Mouse (Mus musculus): ENCODE data around the gene Dusp6.
A peak's percentile ranks its signal among the peaks of the same experiment; 100 is the strongest.
"Not testable (repeated sequence)": the region's sequence is repeated elsewhere in the genome, so short reads cannot be mapped to it uniquely, and the experiment has no call there.

Dusp6 gene

DNA sequence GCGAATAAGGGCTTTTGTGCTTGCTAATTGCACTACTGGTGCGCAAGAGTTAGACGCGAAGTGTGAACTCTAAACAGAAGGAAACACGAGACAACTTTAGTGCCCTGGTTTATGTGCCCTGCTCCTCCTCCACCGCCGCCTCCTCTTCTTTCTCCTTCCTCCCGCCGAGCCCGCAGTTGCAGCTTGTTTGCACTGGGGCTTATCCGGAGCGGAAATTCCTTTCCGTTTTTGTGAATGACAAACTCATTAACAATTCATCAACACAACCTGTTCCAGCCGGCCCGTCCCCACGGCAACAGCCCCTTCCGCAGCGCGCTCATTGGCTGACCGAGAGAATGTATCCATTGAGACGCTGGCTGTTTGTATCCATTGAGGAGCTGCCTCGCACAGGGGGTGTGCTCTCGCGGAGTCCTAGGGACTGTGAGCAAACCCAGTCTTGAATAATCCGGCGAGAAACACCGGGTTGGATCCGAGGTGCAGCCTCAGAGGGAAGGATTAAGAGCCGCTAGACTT lies at the start of gene Dusp6:
Gene Dusp6, plus strand, starts transcription at position 365 of the 513 bp plus-strand sequence.
- DNase-seq = peak; percentile 98

GRCm38 (mm10) chr10:99214421-99215299 lies 48.4 kb upstream of the Dusp6 start:
- no peak for DNase-seq

GRCm38 (mm10) chr10:99216570-99216969 lies 46.5 kb upstream of the Dusp6 start:
- not testable (repeated sequence) for DNase-seq

DNA sequence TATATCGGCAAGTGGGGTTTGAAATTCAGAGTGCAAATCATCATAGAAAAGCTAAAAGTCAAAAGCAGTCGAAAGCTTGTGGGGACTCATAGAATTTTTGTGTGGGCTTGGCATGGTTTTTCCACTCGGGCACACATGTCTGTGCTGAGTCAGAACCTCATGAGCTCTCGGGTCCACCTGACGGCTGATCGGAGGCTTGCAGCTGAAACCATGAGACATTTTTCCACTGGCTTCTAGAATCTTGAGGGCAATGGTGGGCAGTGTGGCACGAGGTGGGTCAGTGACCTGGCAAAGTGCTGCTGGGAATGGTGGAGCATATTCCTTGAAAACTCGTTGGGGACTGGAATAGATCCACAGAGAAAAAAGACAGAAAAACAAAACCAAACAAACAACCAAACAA lies 41.5 kb upstream of the Dusp6 start:
- DNase-seq = no peak

- no peak for DNase-seq
These were observed 40.3 kb upstream of the Dusp6 start for GRCm38 (mm10) chr10:99222726-99223125.

GRCm38 (mm10) chr10:99224218-99224617 lies 38.8 kb upstream of the Dusp6 start:
- peak; percentile 31 for DNase-seq

- DNase-seq = no peak
These were observed 36.2 kb upstream of the Dusp6 start for GRCm38 (mm10) chr10:99226782-99227181.

GRCm38 (mm10) chr10:99227968-99228864 lies 34.8 kb upstream of the Dusp6 start:
- peak; percentile 23 for DNase-seq

DNA sequence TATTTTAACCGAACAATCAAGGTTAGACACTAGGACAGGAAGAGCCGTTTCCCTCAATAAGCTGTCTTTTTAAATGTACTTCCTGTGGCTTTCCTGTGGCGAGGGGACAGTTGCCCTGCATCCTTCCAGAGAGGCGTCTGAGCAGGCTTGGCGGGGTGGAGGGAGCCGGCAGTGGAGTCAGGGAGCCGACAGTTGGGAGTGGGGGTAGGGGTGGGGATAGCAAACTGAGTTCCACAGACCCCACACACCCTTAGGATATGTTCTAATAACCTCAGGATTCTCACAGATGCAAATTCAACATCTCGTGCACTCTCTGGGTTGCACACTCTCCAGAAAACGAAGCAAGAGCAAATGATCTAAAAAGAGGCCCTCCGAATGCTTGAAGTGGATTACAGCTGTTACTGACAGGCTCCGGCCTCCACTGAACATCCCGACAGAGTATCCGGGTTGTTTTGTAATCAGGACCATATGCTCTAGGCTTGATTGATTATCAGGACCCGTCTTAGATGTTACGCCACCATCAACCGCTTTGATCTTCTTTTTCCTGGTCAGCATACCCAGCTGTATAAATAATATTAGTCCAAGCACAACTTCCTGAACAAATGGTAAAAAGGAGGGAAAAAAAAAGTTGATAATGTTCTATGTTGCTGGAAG lies 33.9 kb upstream of the Dusp6 start:
- peak; percentile 59 for DNase-seq

GRCm38 (mm10) chr10:99232518-99233227 lies 30.4 kb upstream of the Dusp6 start:
- DNase-seq = peak; percentile 22

GRCm38 (mm10) chr10:99234336-99234735 lies 28.7 kb upstream of the Dusp6 start:
- DNase-seq = no peak

DNA sequence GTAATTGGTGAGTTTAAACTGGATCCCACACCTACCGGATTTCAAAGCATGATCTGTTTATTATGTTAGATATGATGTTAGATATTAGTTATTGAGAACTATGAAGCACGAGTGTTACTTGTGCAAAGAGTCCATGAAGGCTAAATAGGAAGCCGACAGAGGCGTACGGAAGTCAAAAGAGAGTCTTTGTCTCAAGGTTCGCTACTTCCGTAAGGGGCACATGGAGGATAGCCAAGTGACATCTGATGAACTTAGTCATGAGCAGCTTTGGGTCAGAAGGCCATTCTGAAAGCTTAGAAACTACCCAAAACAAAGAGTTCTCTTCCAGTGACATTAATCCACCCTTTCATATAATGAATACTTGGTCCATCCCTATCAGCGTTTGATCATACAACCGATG lies 27.9 kb upstream of the Dusp6 start:
- no peak for DNase-seq

DNA sequence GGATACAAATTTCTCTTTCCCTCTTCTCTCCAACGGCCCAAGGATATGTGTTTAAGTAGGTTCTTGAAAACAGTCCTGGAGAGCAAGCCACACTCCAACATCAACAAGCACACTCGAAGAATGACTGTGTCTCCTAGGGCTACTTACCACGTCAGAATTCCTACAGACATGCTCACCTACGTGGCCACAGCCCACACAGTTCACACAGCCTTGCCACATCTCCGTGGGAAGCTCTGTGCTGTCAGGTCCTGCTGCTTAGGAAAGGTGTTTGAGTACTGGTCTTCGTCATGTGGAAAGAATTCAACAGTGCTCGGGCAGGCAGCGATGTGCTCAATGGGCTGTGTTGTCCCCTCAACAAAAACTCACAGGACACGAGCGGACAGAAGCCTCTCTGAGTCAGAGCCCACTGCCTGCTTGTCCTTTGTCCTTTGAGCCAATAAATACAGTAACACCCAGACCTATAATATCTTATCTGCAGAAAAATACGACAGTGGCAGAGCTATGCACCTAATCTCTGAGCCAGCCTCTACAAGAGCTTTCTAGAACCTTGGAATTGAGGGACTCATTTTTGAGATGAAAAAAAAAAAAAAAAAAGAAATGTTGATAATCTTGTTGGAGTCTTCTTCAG lies 25.7 kb upstream of the Dusp6 start:
- DNase-seq = peak; percentile 38

GRCm38 (mm10) chr10:99238537-99238936 lies 24.5 kb upstream of the Dusp6 start:
- DNase-seq = no peak

- no peak for DNase-seq
These were observed 21.7 kb upstream of the Dusp6 start for GRCm38 (mm10) chr10:99241284-99241828.

- peak; percentile 39 for DNase-seq
These were observed 21.0 kb upstream of the Dusp6 start for GRCm38 (mm10) chr10:99241829-99242711.

- no peak for DNase-seq
These were observed 20.3 kb upstream of the Dusp6 start for GRCm38 (mm10) chr10:99242721-99243120.

DNA sequence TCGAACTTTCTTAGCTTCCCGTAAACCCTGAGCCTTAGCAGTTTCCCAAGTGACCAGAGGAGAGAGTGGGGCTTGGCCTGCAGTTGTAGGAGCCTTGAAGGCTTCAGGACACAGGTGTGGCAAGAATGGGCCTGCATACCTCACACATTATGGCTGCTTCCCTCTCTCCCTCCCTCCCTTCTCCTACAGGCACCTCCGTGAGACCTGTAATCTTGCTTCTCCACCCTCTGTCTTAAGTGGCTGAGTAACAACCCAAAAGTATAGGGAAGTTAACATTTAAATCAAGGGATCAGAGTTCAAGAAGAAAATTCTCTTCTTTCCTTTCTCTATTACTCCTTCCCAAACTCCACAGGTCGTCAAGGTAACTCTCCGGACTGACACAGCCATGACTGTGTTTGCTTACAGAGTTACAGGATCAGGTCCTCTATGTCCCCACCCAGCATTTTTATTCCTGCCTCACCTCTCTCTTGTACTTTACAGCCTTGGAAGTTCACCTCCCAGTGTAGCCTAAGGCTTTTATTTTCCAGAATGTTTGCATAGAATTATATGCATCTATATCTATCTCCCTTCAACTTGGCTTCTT lies 19.0 kb upstream of the Dusp6 start:
- DNase-seq = no peak

- no peak for DNase-seq
These were observed 18.3 kb upstream of the Dusp6 start for GRCm38 (mm10) chr10:99244655-99245260.

All from lung, postnatal 10 days (tissue).